Mouse (Mus musculus): ENCODE results near the gene Ctf1. TPM values are rescaled to one million over a fixed set of nuclear protein-coding genes. Genes with fewer than 3 reads are reported as not detected.

Ctf1 gene
- polyA plus RNA-seq, 1 experiment from 2014 or later: 5.5 TPM

DNA sequence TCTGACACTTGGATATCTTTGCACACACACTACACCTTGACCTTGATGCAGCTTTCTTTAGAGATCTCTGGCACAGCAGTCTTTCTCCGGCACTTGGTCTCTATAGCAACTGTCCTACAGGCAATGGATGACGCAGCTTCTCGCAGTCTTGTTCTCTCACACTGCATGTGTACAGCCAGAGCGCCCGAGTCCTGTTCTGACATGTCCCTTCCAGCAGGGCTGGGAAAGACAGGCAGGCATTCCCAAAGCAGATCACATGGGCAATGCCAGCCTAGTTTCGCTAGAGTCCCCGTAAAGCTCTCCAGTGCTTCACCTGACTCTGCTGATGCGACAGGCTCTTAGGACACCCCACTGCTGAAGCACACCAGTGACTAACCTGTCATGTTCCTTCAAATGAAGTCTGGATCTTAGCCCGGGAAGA is 37.1 kb upstream of the Ctf1 start:
- 80% methylated on average over 9 of the region's 9 CpGs for WGBS
- Histone ChIP-seq H3K36me3 (ENCODE audit: control insufficient read depth, insufficient read depth, low read length) (no peaks in the 10 kb centered on the region), H3K4me3 (ENCODE audit: low read depth, low read length) (no peak overlapping the region), H3K4me1 (replicated peaks; ENCODE audit: control insufficient read depth, insufficient read depth, low read length) (0 out of 2 replicates have a peak, but pooled peaks cover 2% of the 10 kb centered on the region), H3K27ac (ENCODE audit: low read depth, low read length) (no peak overlapping the region), H3K4me2 (no peak overlapping the region), H3K9me3 (ENCODE audit: control insufficient read depth, low read length) (no peaks in the 10 kb centered on the region), H3K27me3 (replicated peaks; ENCODE audit: control insufficient read depth, insufficient read depth, low read length) (no peaks in the 10 kb centered on the region), H3K9ac (ENCODE audit: low read depth, low read length) (no peak overlapping the region)
- no peak for DNase-seq (ENCODE audit: low spot score)
- no peak for ATAC-seq (replicated peaks; ENCODE audit: low FRiP score)

- Histone ChIP-seq H3K9ac (ENCODE audit: low read depth, low read length) (no peak overlapping the region), H3K36me3 (ENCODE audit: control insufficient read depth, insufficient read depth, low read length) (no peaks in the 10 kb centered on the region), H3K4me3 (ENCODE audit: low read depth, low read length) (no peak overlapping the region), H3K9me3 (ENCODE audit: control insufficient read depth, low read length) (no peaks in the 10 kb centered on the region), H3K27ac (ENCODE audit: low read depth, low read length) (no peak overlapping the region), H3K4me1 (replicated peaks; ENCODE audit: control insufficient read depth, insufficient read depth, low read length) (peaks cover 6% of the 10 kb centered on the region), H3K27me3 (replicated peaks; ENCODE audit: control insufficient read depth, insufficient read depth, low read length) (no peaks in the 10 kb centered on the region), H3K4me2 (no peak overlapping the region)
- ATAC-seq (replicated peaks; ENCODE audit: low FRiP score): no peak
- DNase-seq (ENCODE audit: low spot score): peak; percentile 61
- WGBS: 59% methylated on average over 6 of the region's 6 CpGs
These were observed 35.5 kb upstream of the Ctf1 start for GRCm38 (mm10) chr7:127677077-127677476.

DNA sequence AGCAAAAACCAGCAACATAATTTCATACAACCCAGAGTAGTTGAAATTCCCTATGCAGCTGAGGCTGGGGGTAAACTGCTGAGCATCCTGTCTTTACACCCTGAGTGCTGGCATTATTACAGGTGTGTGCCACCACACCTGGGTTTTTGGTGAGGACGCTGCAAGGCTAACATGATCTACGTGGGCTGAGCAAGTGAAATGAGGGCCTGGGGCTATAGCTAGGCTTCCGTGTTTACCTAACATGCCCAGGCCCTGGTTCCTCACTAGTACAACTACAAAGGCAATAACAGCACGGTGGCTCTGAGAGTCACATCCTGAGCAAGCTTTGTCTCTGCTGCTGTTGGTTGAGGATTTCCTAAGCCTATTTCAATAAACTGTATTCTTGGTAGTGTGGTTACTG is 34.9 kb upstream of the Ctf1 start:
- H3K9me3 ChIP-seq (ENCODE audit: control insufficient read depth, low read length): no peaks in the 10 kb centered on the region
- H3K27ac ChIP-seq (ENCODE audit: low read depth, low read length): no peak overlapping the region
- peaks cover 10% of the 10 kb centered on the region for H3K4me1 ChIP-seq (replicated peaks; ENCODE audit: control insufficient read depth, insufficient read depth, low read length)
- H3K36me3 ChIP-seq (ENCODE audit: control insufficient read depth, insufficient read depth, low read length): no peaks in the 10 kb centered on the region
- H3K4me2 ChIP-seq: no peak overlapping the region
- ATAC-seq (replicated peaks; ENCODE audit: low FRiP score) (no peak), DNase-seq (ENCODE audit: low spot score) (no peak)
- no peak overlapping the region for H3K4me3 ChIP-seq (ENCODE audit: low read depth, low read length)
- 85% methylated on average over 4 of the region's 4 CpGs for WGBS
- H3K9ac ChIP-seq (ENCODE audit: low read depth, low read length): no peak overlapping the region
- H3K27me3 ChIP-seq (replicated peaks; ENCODE audit: control insufficient read depth, insufficient read depth, low read length): no peaks in the 10 kb centered on the region

DNA sequence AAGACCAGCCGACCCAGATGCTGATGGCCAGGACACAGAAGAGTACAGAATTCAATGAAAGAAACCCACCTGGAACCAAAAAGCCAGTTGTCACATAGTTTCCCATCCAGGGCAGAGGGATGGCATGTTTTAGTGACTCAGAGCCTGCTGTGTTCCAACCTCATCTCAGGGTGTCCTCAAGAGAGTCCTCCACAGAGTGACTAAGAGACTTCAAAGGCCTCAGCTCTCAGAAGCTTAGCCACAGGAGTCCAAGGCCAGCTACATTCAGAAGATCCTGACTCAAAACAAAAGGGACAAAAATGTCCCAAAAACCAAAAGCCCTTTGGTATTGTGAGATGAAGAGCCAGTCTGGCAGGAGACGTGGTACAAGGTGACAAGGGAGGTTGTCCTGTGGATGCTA is 33.7 kb upstream of the Ctf1 start:
- no peak overlapping the region for H3K4me2 ChIP-seq
- peaks cover 10% of the 10 kb centered on the region for H3K4me1 ChIP-seq (replicated peaks; ENCODE audit: control insufficient read depth, insufficient read depth, low read length)
- H3K9me3 ChIP-seq (ENCODE audit: control insufficient read depth, low read length): no peaks in the 10 kb centered on the region
- no peaks in the 10 kb centered on the region for H3K36me3 ChIP-seq (ENCODE audit: control insufficient read depth, insufficient read depth, low read length)
- H3K9ac ChIP-seq (ENCODE audit: low read depth, low read length): no peak overlapping the region
- DNase-seq (ENCODE audit: low spot score) (no peak), ATAC-seq (replicated peaks; ENCODE audit: low FRiP score) (no peak)
- WGBS: 85% methylated on average over 2 of the region's 2 CpGs
- no peak overlapping the region for H3K4me3 ChIP-seq (ENCODE audit: low read depth, low read length)
- no peaks in the 10 kb centered on the region for H3K27me3 ChIP-seq (replicated peaks; ENCODE audit: control insufficient read depth, insufficient read depth, low read length)
- H3K27ac ChIP-seq (ENCODE audit: low read depth, low read length): no peak overlapping the region

DNA sequence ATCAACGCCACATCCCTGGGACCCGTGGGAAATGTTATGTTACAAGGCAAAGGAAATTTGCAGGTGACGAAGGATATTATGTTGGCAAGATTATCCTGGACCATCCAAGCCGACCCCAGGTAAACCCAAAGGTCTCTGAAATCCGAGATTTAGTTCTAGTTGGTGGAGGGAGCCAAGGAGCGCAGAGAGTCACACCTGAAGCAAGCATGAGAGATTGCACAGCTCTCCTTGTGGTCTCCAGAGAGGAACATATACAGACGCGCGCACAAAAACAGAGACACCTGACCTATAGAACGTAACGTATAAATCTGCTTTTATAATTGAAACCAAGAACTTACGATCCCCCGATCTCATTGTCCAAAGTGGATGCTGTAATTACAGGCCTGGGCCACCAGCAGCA is 32.0 kb upstream of the Ctf1 start:
- WGBS: 87% methylated on average over 13 of the region's 13 CpGs
- ATAC-seq (replicated peaks; ENCODE audit: low FRiP score): no peak
- Histone ChIP-seq H3K9me3 (ENCODE audit: control insufficient read depth, low read length) (no peaks in the 10 kb centered on the region), H3K4me2 (no peak overlapping the region), H3K9ac (ENCODE audit: low read depth, low read length) (no peak overlapping the region), H3K36me3 (ENCODE audit: control insufficient read depth, insufficient read depth, low read length) (no peaks in the 10 kb centered on the region), H3K4me3 (ENCODE audit: low read depth, low read length) (no peak overlapping the region), H3K27ac (ENCODE audit: low read depth, low read length) (no peak overlapping the region), H3K4me1 (replicated peaks; ENCODE audit: control insufficient read depth, insufficient read depth, low read length) (peaks cover 13% of the 10 kb centered on the region), H3K27me3 (replicated peaks; ENCODE audit: control insufficient read depth, insufficient read depth, low read length) (no peaks in the 10 kb centered on the region)
- DNase-seq (ENCODE audit: low spot score): no peak

- WGBS: 72% methylated on average over 8 of the region's 8 CpGs
- ATAC-seq (replicated peaks; ENCODE audit: low FRiP score): no peak; the same call in 1 of the 2 replicates
- no peak overlapping the region for H3K4me2 ChIP-seq
- no peak for DNase-seq (ENCODE audit: low spot score)
- H3K27ac ChIP-seq (ENCODE audit: low read depth, low read length): no peak overlapping the region
- no peaks in the 10 kb centered on the region for H3K36me3 ChIP-seq (ENCODE audit: control insufficient read depth, insufficient read depth, low read length)
- no peaks in the 10 kb centered on the region for H3K9me3 ChIP-seq (ENCODE audit: control insufficient read depth, low read length)
- no peaks in the 10 kb centered on the region for H3K27me3 ChIP-seq (replicated peaks; ENCODE audit: control insufficient read depth, insufficient read depth, low read length)
- no peak overlapping the region for H3K4me3 ChIP-seq (ENCODE audit: low read depth, low read length)
- H3K4me1 ChIP-seq (replicated peaks; ENCODE audit: control insufficient read depth, insufficient read depth, low read length): peaks cover 14% of the 10 kb centered on the region
- H3K9ac ChIP-seq (ENCODE audit: low read depth, low read length): no peak overlapping the region
These were observed 30.5 kb upstream of the Ctf1 start for GRCm38 (mm10) chr7:127681888-127682553.

DNA sequence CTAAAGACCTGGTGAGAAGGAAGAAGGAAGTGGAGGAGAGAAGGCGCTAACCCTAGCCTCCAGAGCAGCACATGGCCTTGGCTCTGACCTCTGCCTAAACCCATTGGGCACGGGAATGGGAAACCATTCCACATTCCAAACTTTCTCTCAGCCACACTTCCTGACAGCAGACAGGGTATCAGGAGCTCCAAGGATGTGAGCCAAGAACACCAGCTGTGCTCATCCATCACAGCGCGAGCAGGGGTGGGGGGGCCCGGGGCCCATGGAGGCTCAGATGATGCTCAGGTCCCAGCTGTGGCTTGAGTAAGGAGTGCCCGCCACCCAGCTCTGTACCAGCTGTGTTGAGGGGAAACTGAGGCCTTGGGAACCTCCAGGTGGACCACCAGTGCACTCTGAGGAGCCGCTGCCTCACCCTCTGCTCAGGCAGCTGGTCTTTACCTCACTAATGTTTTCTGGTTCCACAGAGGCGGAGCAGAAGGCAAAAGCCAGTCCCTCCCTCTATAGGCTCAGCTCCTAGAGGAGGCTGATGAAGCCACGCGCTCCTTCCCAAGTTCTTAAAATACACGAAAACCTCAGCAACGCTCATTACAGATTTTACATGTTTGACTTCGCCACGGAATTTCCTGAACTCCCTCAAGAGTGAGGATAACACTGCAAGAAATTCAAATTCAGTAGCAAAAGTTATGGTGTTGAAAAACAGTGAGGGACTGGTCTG is 27.1 kb upstream of the Ctf1 start:
- 0 out of 2 replicates have a peak overlapping the region, but pooled peaks have one; percentile 28 for H3K27ac ChIP-seq (ENCODE audit: low read depth, low read length)
- no peak overlapping the region for H3K9ac ChIP-seq (ENCODE audit: low read depth, low read length)
- 72% methylated on average over 14 of the region's 14 CpGs for WGBS
- H3K36me3 ChIP-seq (ENCODE audit: control insufficient read depth, insufficient read depth, low read length): no peaks in the 10 kb centered on the region
- DNase-seq (ENCODE audit: low spot score): no peak
- peaks cover 17% of the 10 kb centered on the region for H3K4me1 ChIP-seq (replicated peaks; ENCODE audit: control insufficient read depth, insufficient read depth, low read length)
- no peak overlapping the region for H3K4me2 ChIP-seq
- ATAC-seq (replicated peaks; ENCODE audit: low FRiP score): no peak
- H3K9me3 ChIP-seq (ENCODE audit: control insufficient read depth, low read length): no peaks in the 10 kb centered on the region
- no peaks in the 10 kb centered on the region for H3K27me3 ChIP-seq (replicated peaks; ENCODE audit: control insufficient read depth, insufficient read depth, low read length)
- H3K4me3 ChIP-seq (ENCODE audit: low read depth, low read length): no peak overlapping the region

DNA sequence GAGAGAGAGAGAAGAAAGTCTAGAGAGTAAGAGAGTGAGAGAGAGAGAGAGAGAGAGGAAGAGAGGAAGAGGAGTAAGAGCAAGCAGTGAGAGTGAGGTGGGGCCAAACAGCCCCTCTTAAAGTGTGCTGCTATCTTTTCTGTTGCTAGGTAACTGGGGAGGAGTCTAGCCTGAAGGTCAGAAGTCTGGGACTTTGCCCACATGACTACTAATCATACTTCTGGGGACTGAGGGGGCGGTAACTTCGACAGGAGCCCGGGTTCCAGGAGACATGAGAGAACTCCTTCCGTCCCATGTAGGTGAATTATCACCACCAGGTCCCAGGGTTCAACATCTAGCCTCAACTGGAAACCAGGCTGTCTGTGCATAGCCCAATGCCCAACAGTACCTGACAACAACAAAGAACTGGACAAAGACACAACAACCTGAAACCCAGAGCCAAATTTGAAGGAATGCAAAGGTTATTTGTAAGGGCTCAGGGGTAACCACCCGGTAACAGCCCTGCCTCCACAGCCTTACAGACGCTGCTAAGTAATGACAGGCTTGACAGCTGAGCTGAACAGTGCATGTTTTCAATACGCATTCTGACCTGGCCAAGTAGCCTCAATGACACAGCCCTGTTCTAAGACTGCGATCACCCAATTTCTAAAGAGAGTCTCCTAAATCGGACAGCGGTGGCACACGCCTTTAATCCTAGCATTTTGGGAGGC is 25.6 kb upstream of the Ctf1 start:
- DNase-seq (ENCODE audit: low spot score): no peak
- WGBS: 70% methylated on average over 11 of the region's 11 CpGs

More for the DNA sequence above, 25.6 kb upstream of the Ctf1 start:
- Histone ChIP-seq H3K27me3 (replicated peaks; ENCODE audit: control insufficient read depth, insufficient read depth, low read length) (no peaks in the 10 kb centered on the region), H3K4me1 (replicated peaks; ENCODE audit: control insufficient read depth, insufficient read depth, low read length) (peaks cover 22% of the 10 kb centered on the region), H3K9me3 (ENCODE audit: control insufficient read depth, low read length) (no peaks in the 10 kb centered on the region), H3K4me3 (ENCODE audit: low read depth, low read length) (no peak overlapping the region), H3K4me2 (no peak overlapping the region), H3K27ac (ENCODE audit: low read depth, low read length) (no peak overlapping the region), H3K9ac (ENCODE audit: low read depth, low read length) (no peak overlapping the region), H3K36me3 (ENCODE audit: control insufficient read depth, insufficient read depth, low read length) (no peaks in the 10 kb centered on the region)
- ATAC-seq (replicated peaks; ENCODE audit: low FRiP score): no peak
